Mouse (Mus musculus): Measurements from ENCODE around the gene Rora.

GRCm38 (mm10) chr9:69165096-69165836 is 511.7 kb downstream of the Rora start:
- no peak for TF ChIP-seq CTCF (IDR thresholded peaks at IDR 0.05; ENCODE audit: control insufficient read depth, insufficient read depth, insufficient read length)
- no peak for TF ChIP-seq FOSL1 (IDR thresholded peaks at IDR 0.05; ENCODE audit: insufficient read depth, low read length, poor library complexity, severe bottlenecking)
